Mouse (Mus musculus): ENCODE results near the gene Kif26b. TPM values are rescaled to one million over a fixed set of nuclear protein-coding genes. Genes with fewer than 3 reads are reported as not detected.

Kif26b gene
- polyA plus RNA-seq, 1 experiment = not detected

GRCm38 (mm10) chr1:178573406-178574032 lies 44.6 kb downstream of the Kif26b start:
- TF ChIP-seq CTCF (IDR thresholded peaks at IDR 0.05; ENCODE audit: insufficient read depth, low read depth, low read length) (no peak), POLR2A (IDR thresholded peaks at IDR 0.05; ENCODE audit: insufficient read depth, low read depth, low read length) (no peak)
- H3K4me1 ChIP-seq (ENCODE audit: control insufficient read depth, insufficient read depth, low read length) = no peaks in the 10 kb centered on the region
- H3K4me3 ChIP-seq (ENCODE audit: insufficient read depth, low read depth, low read length) = no peak overlapping the region
- H3K27ac ChIP-seq (ENCODE audit: insufficient read depth, low read depth, low read length) = no peak overlapping the region
- WGBS = 69% methylated on average over 4 of the region's 4 CpGs

- 94% methylated on average over 2 of the region's 2 CpGs for WGBS
- Histone ChIP-seq H3K4me1 (ENCODE audit: control insufficient read depth, insufficient read depth, low read length) (no peaks in the 10 kb centered on the region; the same call in 1 of the 2 replicates), H3K4me3 (ENCODE audit: insufficient read depth, low read depth, low read length) (no peak overlapping the region), H3K27ac (ENCODE audit: insufficient read depth, low read depth, low read length) (no peak overlapping the region)
- TF ChIP-seq CTCF (IDR thresholded peaks at IDR 0.05; ENCODE audit: insufficient read depth, low read depth, low read length) = no peak
- TF ChIP-seq POLR2A (IDR thresholded peaks at IDR 0.05; ENCODE audit: insufficient read depth, low read depth, low read length) = no peak
Measured at GRCm38 (mm10) chr1:178575706-178576105, 46.8 kb downstream of the Kif26b start.

- Histone ChIP-seq H3K27ac (ENCODE audit: insufficient read depth, low read depth, low read length) (no peak overlapping the region), H3K4me1 (ENCODE audit: control insufficient read depth, insufficient read depth, low read length) (no peaks in the 10 kb centered on the region; the same call in 1 of the 2 replicates), H3K4me3 (ENCODE audit: insufficient read depth, low read depth, low read length) (no peak overlapping the region)
- TF ChIP-seq CTCF (IDR thresholded peaks at IDR 0.05; ENCODE audit: insufficient read depth, low read depth, low read length) = no peak
- no peak for TF ChIP-seq POLR2A (IDR thresholded peaks at IDR 0.05; ENCODE audit: insufficient read depth, low read depth, low read length)
- 89% methylated on average over 3 of the region's 3 CpGs for WGBS
Measured at GRCm38 (mm10) chr1:178576926-178577325, 48.0 kb downstream of the Kif26b start.

GRCm38 (mm10) chr1:178585366-178586020 lies 56.6 kb downstream of the Kif26b start:
- H3K27ac ChIP-seq (ENCODE audit: insufficient read depth, low read depth, low read length) = no peak overlapping the region
- TF ChIP-seq POLR2A (IDR thresholded peaks at IDR 0.05; ENCODE audit: insufficient read depth, low read depth, low read length) = no peak
- TF ChIP-seq CTCF (IDR thresholded peaks at IDR 0.05; ENCODE audit: insufficient read depth, low read depth, low read length) = no peak
- WGBS = 81% methylated on average over 5 of the region's 5 CpGs

GRCm38 (mm10) chr1:178590229-178591171 lies 61.6 kb downstream of the Kif26b start:
- no peak overlapping the region for H3K4me3 ChIP-seq (ENCODE audit: insufficient read depth, low read depth, low read length)
- no peak overlapping the region for H3K27ac ChIP-seq (ENCODE audit: insufficient read depth, low read depth, low read length)
- no peaks in the 10 kb centered on the region for H3K4me1 ChIP-seq (ENCODE audit: control insufficient read depth, insufficient read depth, low read length)
- 87% methylated on average over 13 of the region's 13 CpGs for WGBS
- no peak for TF ChIP-seq POLR2A (IDR thresholded peaks at IDR 0.05; ENCODE audit: insufficient read depth, low read depth, low read length)
- TF ChIP-seq CTCF (IDR thresholded peaks at IDR 0.05; ENCODE audit: insufficient read depth, low read depth, low read length) = no peak

More at GRCm38 (mm10) chr1:178585366-178586020, 56.6 kb downstream of the Kif26b start:
- no peak overlapping the region for H3K4me3 ChIP-seq (ENCODE audit: insufficient read depth, low read depth, low read length)
- no peaks in the 10 kb centered on the region for H3K4me1 ChIP-seq (ENCODE audit: control insufficient read depth, insufficient read depth, low read length)

- 96% methylated on average over 3 of the region's 3 CpGs for WGBS
- no peaks in the 10 kb centered on the region for H3K4me1 ChIP-seq (ENCODE audit: control insufficient read depth, insufficient read depth, low read length)
- H3K4me3 ChIP-seq (ENCODE audit: insufficient read depth, low read depth, low read length) = no peak overlapping the region
- TF ChIP-seq POLR2A (IDR thresholded peaks at IDR 0.05; ENCODE audit: insufficient read depth, low read depth, low read length) = no peak
- TF ChIP-seq CTCF (IDR thresholded peaks at IDR 0.05; ENCODE audit: insufficient read depth, low read depth, low read length) = no peak
- H3K27ac ChIP-seq (ENCODE audit: insufficient read depth, low read depth, low read length) = no peak overlapping the region
Measured at GRCm38 (mm10) chr1:178597113-178597512, 68.2 kb downstream of the Kif26b start.

- H3K4me1 ChIP-seq (ENCODE audit: control insufficient read depth, insufficient read depth, low read length) = no peaks in the 10 kb centered on the region
- TF ChIP-seq CTCF (IDR thresholded peaks at IDR 0.05; ENCODE audit: insufficient read depth, low read depth, low read length) (no peak), POLR2A (IDR thresholded peaks at IDR 0.05; ENCODE audit: insufficient read depth, low read depth, low read length) (no peak)
- H3K4me3 ChIP-seq (ENCODE audit: insufficient read depth, low read depth, low read length) = no peak overlapping the region
- WGBS = 84% methylated on average over 6 of the region's 6 CpGs
- H3K27ac ChIP-seq (ENCODE audit: insufficient read depth, low read depth, low read length) = no peak overlapping the region
Measured at GRCm38 (mm10) chr1:178597757-178598156, 68.8 kb downstream of the Kif26b start.

GRCm38 (mm10) chr1:178600851-178601569 lies 72.1 kb downstream of the Kif26b start:
- TF ChIP-seq CTCF (IDR thresholded peaks at IDR 0.05; ENCODE audit: insufficient read depth, low read depth, low read length) (no peak), POLR2A (IDR thresholded peaks at IDR 0.05; ENCODE audit: insufficient read depth, low read depth, low read length) (no peak)
- WGBS = 84% methylated on average over 15 of the region's 15 CpGs
- no peak overlapping the region for H3K27ac ChIP-seq (ENCODE audit: insufficient read depth, low read depth, low read length)
- H3K4me3 ChIP-seq (ENCODE audit: insufficient read depth, low read depth, low read length) = no peak overlapping the region
- H3K4me1 ChIP-seq (ENCODE audit: control insufficient read depth, insufficient read depth, low read length) = no peaks in the 10 kb centered on the region
